Mouse (Mus musculus): ENCODE data around the gene Jade3. TPM values are rescaled to one million over a fixed set of nuclear protein-coding genes. Genes with fewer than 3 reads are reported as not detected.
A peak's percentile ranks its signal among the peaks of the same experiment; 100 is the strongest.

The Jade3 gene
- total and polyA plus RNA-seq, 2 experiments from 2014 or later = 2.6 to 8.1 TPM

DNA sequence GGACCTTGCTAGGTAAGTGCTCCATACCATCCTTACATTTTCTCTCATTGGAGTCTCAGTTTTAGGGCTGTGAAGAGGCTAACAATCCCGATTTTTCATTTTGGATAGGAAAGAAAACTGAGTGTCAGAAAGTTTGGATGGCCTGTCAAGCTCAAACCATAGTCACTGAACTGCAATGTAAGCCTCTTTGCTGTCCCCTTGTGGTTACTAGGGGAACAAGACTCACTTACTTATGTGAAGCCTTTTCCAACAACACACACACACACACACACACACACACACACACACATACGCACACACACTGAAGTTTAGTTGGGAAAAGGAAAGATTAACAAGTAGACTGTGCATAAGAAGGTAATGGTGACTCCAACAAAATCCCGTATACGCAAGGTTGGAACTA, 21.4 kb upstream of the Jade3 start:
- Histone ChIP-seq H3K27ac (ENCODE audit: low read depth, low read length) (no peak overlapping the region), H3K4me2 (ENCODE audit: low read depth, low read length, poor library complexity, severe bottlenecking) (no peak overlapping the region), H3K9ac (replicated peaks; ENCODE audit: low read length, poor library complexity, severe bottlenecking) (no peak overlapping the region), H3K36me3 (ENCODE audit: insufficient read depth, low read length) (no peaks in the 10 kb centered on the region), H3K4me1 (ENCODE audit: insufficient read depth, low read length) (no peaks in the 10 kb centered on the region), H3K27me3 (ENCODE audit: insufficient read depth, low read length) (no peaks in the 10 kb centered on the region), H3K9me3 (ENCODE audit: low read length) (no peaks in the 10 kb centered on the region), H3K4me3 (ENCODE audit: low read depth, low read length) (no peak overlapping the region)
- no peak for ATAC-seq (ENCODE audit: low FRiP score)
- TF ChIP-seq CTCF (IDR thresholded peaks at IDR 0.05) = peak; percentile 65
- 83% methylated on average over 4 of the region's 4 CpGs for WGBS
- DNase-seq (ENCODE audit: low spot score) = peak; percentile 15

DNA sequence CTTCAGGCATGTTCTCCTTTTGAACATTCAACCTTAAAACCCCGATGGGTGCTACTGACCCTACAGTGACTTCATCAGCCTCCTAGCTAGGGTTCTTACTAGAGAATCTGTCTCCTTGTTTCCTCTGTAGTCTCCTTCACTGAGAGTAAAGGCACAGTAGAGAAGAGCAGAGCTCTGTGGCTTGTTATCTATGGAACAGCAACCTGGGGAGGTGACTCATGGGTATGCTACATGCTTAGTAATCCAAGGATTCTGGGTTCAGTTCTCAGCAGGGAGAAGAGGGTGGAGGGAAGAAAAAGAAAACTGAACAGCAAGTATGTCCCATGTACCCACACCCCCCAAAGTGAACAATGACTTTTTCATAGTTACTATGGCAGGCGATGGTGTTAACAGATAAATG, 18.6 kb upstream of the Jade3 start:
- ATAC-seq (ENCODE audit: low FRiP score) (no peak), DNase-seq (ENCODE audit: low spot score) (no peak)
- H3K36me3 ChIP-seq (ENCODE audit: insufficient read depth, low read length) = no peaks in the 10 kb centered on the region
- no peak overlapping the region for H3K9ac ChIP-seq (replicated peaks; ENCODE audit: low read length, poor library complexity, severe bottlenecking)
- no peaks in the 10 kb centered on the region for H3K4me1 ChIP-seq (ENCODE audit: insufficient read depth, low read length)
- no peak for TF ChIP-seq CTCF (IDR thresholded peaks at IDR 0.05)
- H3K9me3 ChIP-seq (ENCODE audit: low read length) = no peaks in the 10 kb centered on the region
- H3K27me3 ChIP-seq (ENCODE audit: insufficient read depth, low read length) = no peaks in the 10 kb centered on the region
- H3K4me2 ChIP-seq (ENCODE audit: low read depth, low read length, poor library complexity, severe bottlenecking) = no peak overlapping the region
- no peak overlapping the region for H3K27ac ChIP-seq (ENCODE audit: low read depth, low read length)
- no peak overlapping the region for H3K4me3 ChIP-seq (ENCODE audit: low read depth, low read length)
- WGBS = 89% methylated on average over 2 of the region's 2 CpGs

DNA sequence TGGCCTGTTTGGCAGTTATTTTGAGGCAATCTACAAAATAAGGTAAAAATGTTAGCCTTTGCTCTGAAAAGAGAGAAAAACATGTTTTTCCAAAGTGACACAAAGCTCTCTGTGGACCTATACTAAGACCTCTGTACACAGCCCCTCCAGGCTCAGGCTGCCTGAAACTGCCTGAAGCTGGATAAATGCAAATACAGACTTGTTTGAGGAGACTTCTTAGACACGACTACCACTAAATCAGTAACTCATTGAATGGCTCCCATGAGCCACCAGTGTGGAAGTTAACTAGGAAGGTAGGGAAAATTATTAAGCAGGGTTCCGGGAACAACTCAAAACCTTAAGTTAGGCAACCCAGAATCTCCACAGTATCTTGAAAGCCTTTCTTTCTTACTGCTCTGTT, 17.8 kb upstream of the Jade3 start:
- DNase-seq (ENCODE audit: low spot score) (no peak), ATAC-seq (ENCODE audit: low FRiP score) (no peak)
- TF ChIP-seq CTCF (IDR thresholded peaks at IDR 0.05) = no peak
- 74% methylated on average over 2 of the region's 2 CpGs for WGBS
- Histone ChIP-seq H3K9me3 (ENCODE audit: low read length) (no peaks in the 10 kb centered on the region), H3K27me3 (ENCODE audit: insufficient read depth, low read length) (no peaks in the 10 kb centered on the region), H3K9ac (replicated peaks; ENCODE audit: low read length, poor library complexity, severe bottlenecking) (no peak overlapping the region), H3K36me3 (ENCODE audit: insufficient read depth, low read length) (no peaks in the 10 kb centered on the region), H3K4me1 (ENCODE audit: insufficient read depth, low read length) (no peaks in the 10 kb centered on the region), H3K4me2 (ENCODE audit: low read depth, low read length, poor library complexity, severe bottlenecking) (no peak overlapping the region), H3K27ac (ENCODE audit: low read depth, low read length) (no peak overlapping the region), H3K4me3 (ENCODE audit: low read depth, low read length) (no peak overlapping the region)

DNA sequence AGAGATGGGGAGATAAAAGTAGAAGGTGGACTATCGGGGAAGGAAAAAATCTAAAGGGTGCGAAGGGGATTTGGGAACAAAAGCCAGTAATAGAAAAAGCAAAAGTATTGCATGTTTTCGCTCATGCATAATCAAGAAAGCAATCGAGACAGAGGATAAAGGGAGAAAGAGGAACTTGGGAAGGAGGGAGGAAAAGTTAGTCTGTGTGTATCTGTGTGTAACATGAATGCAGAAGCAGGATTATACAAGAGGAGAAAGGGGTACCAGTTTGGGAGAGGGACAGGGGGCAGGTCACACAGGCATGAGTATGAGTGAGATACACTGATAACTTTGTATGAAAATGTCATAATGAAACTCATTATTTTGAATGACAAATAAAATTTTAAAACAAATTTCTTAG, 14.1 kb upstream of the Jade3 start:
- no peak for ATAC-seq (ENCODE audit: low FRiP score)
- no peak for TF ChIP-seq CTCF (IDR thresholded peaks at IDR 0.05)
- H3K27me3 ChIP-seq (ENCODE audit: insufficient read depth, low read length) = no peaks in the 10 kb centered on the region
- no peaks in the 10 kb centered on the region for H3K36me3 ChIP-seq (ENCODE audit: insufficient read depth, low read length)
- H3K4me2 ChIP-seq (ENCODE audit: low read depth, low read length, poor library complexity, severe bottlenecking) = no peak overlapping the region
- WGBS = 86% methylated on average over 4 of the region's 4 CpGs
- no peak overlapping the region for H3K4me3 ChIP-seq (ENCODE audit: low read depth, low read length)
- no peaks in the 10 kb centered on the region for H3K4me1 ChIP-seq (ENCODE audit: insufficient read depth, low read length)
- H3K9me3 ChIP-seq (ENCODE audit: low read length) = no peaks in the 10 kb centered on the region
- H3K9ac ChIP-seq (replicated peaks; ENCODE audit: low read length, poor library complexity, severe bottlenecking) = no peak overlapping the region
- H3K27ac ChIP-seq (ENCODE audit: low read depth, low read length) = no peak overlapping the region
- DNase-seq (ENCODE audit: low spot score) = no peak

GRCm38 (mm10) chrX:20412221-20412620, 13.3 kb upstream of the Jade3 start:
- WGBS = 90% methylated on average over 3 of the region's 3 CpGs
- Histone ChIP-seq H3K4me1 (ENCODE audit: insufficient read depth, low read length) (no peaks in the 10 kb centered on the region), H3K9me3 (ENCODE audit: low read length) (no peaks in the 10 kb centered on the region), H3K27me3 (ENCODE audit: insufficient read depth, low read length) (no peaks in the 10 kb centered on the region), H3K4me3 (ENCODE audit: low read depth, low read length) (no peak overlapping the region), H3K36me3 (ENCODE audit: insufficient read depth, low read length) (no peaks in the 10 kb centered on the region), H3K4me2 (ENCODE audit: low read depth, low read length, poor library complexity, severe bottlenecking) (no peak overlapping the region), H3K27ac (ENCODE audit: low read depth, low read length) (no peak overlapping the region), H3K9ac (replicated peaks; ENCODE audit: low read length, poor library complexity, severe bottlenecking) (no peak overlapping the region)
- ATAC-seq (ENCODE audit: low FRiP score) (no peak), DNase-seq (ENCODE audit: low spot score) (no peak)
- TF ChIP-seq CTCF (IDR thresholded peaks at IDR 0.05) = no peak

- no peak overlapping the region for H3K4me2 ChIP-seq (ENCODE audit: low read depth, low read length, poor library complexity, severe bottlenecking)
- 62% methylated on average over 10 of the region's 10 CpGs for WGBS
- no peaks in the 10 kb centered on the region for H3K9me3 ChIP-seq (ENCODE audit: low read length)
- ATAC-seq (ENCODE audit: low FRiP score) = no peak
- TF ChIP-seq CTCF (IDR thresholded peaks at IDR 0.05) = no peak
- peak; percentile 48 for DNase-seq (ENCODE audit: low spot score)
- H3K9ac ChIP-seq (replicated peaks; ENCODE audit: low read length, poor library complexity, severe bottlenecking) = no peak overlapping the region
- H3K36me3 ChIP-seq (ENCODE audit: insufficient read depth, low read length) = no peaks in the 10 kb centered on the region
- H3K4me3 ChIP-seq (ENCODE audit: low read depth, low read length) = no peak overlapping the region
- no peaks in the 10 kb centered on the region for H3K4me1 ChIP-seq (ENCODE audit: insufficient read depth, low read length)
- no peaks in the 10 kb centered on the region for H3K27me3 ChIP-seq (ENCODE audit: insufficient read depth, low read length)
- no peak overlapping the region for H3K27ac ChIP-seq (ENCODE audit: low read depth, low read length)
These were observed 10.4 kb upstream of the Jade3 start for GRCm38 (mm10) chrX:20414885-20415622.

Data from midbrain, postnatal 0 days (tissue).